28 mouse cellular contexts compared by ENCODE assay signal in the genomic region with DNA sequence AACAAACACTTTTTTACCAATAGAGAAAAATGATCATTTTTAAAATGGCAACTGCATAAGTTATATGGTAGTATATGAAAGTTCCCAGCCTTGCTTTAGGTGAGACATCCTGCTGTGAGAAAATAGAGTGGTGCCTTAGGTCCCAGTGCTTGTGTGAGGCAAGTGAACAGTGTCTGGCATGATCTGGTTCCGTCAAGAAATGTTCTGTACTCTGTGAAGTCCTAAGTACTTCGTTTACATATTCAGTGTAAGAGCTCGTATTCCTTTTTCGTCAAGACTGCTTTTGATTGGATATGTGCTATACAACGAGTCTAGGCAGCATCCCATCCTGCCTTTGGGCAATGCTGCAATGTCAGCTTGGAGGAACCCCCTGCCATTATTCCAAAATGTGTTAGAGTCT. TPM values are rescaled to one million over a fixed set of nuclear protein-coding genes. Genes with fewer than 3 reads are reported as not detected.
DNase-seq lines count a peak whose midpoint lies in the region; ATAC-seq and TF ChIP-seq lines count a peak whose summit lies in the region.
"Had no signal": no experiment of that assay in that cellular context is flagged by ENCODE, and none has a peak within 500 bp of the region (broad histone marks: within the 10 kb centered on the region; RNA-seq: fewer than 3 reads in every experiment).

No protein-coding gene starts in this region.

- DNase-seq in forebrain, postnatal 0 days = no peak
- DNase-seq in heart, embryonic 10.5 days (ENCODE audit: low spot score) = peak; percentile 55
- DNase-seq in neural tube, embryonic 10.5 days (ENCODE audit: extremely low spot score, low spot score) = no peak
- DNase-seq: adrenal gland, adult 8-10 months; adrenal gland, postnatal 25 days; cerebellum, adult 11-12 months; cerebellum, adult 8-10 months; cerebellum, postnatal 14 days; gastrocnemius, adult 2 months; gastrocnemius, postnatal 14 days; heart, adult 18-20 months; heart, postnatal 10 days; heart, postnatal 36 days; kidney, adult 18-20 months had no signal

- H3K36me3 ChIP-seq in forebrain, postnatal 0 days (ENCODE audit: insufficient read depth) = no peaks in the 10 kb centered on the region
- no peaks in the 10 kb centered on the region; the same call in 1 of the 2 replicates for H3K36me3 ChIP-seq in forebrain, embryonic 12.5 days (replicated peaks)
- no peaks in the 10 kb centered on the region for H3K36me3 ChIP-seq in heart, embryonic 10.5 days
- H3K36me3 ChIP-seq in heart, embryonic 11.5 days (ENCODE audit: control insufficient read depth, insufficient read depth, low read length) = peaks cover 2% of the 10 kb centered on the region; the same call in 1 of the 2 replicates
- H3K36me3 ChIP-seq in neural tube, embryonic 13.5 days = peaks cover 3% of the 10 kb centered on the region; the same call in 1 of the 2 replicates
- H3K36me3 ChIP-seq: hindbrain, embryonic 10.5 days had no signal

- ATAC-seq in forebrain, postnatal 0 days = peak; percentile 44
- ATAC-seq in forebrain, embryonic 12.5 days (ENCODE audit: low FRiP score) = no peak
- no peak for ATAC-seq in heart, embryonic 11.5 days (replicated peaks; ENCODE audit: insufficient number of reproducible peaks, low FRiP score, low TSS enrichment)
- no peak for ATAC-seq in neural tube, embryonic 13.5 days (ENCODE audit: low read depth)
- ATAC-seq: activated CD4-positive, CD25-positive, alpha-beta regulatory T cell, adult 4 months; forebrain, embryonic 14.5 days; hindbrain, postnatal 0 days; inflammation-experienced regulatory T-cells, adult 6 months; intestine, embryonic 16.5 days had no signal

- TF ChIP-seq CTCF in forebrain, postnatal 0 days (IDR thresholded peaks at IDR 0.05; ENCODE audit: low read depth) = no peak

- H3K27me3 ChIP-seq in forebrain, postnatal 0 days (ENCODE audit: insufficient read depth, low read length) = no peaks in the 10 kb centered on the region
- no peaks in the 10 kb centered on the region for H3K27me3 ChIP-seq in forebrain, embryonic 12.5 days
- H3K27me3 ChIP-seq in heart, embryonic 10.5 days (ENCODE audit: insufficient read depth, poor library complexity, severe bottlenecking) = no peaks in the 10 kb centered on the region
- no peaks in the 10 kb centered on the region for H3K27me3 ChIP-seq in heart, embryonic 11.5 days (ENCODE audit: control insufficient read depth, insufficient read depth, low read length)
- H3K27me3 ChIP-seq in neural tube, embryonic 13.5 days = no peaks in the 10 kb centered on the region
- H3K27me3 ChIP-seq: heart, embryonic 12.5 days; heart, embryonic 15.5 days had no signal

- H3K4me1 ChIP-seq in forebrain, postnatal 0 days (ENCODE audit: insufficient read depth) = no peaks in the 10 kb centered on the region; the same call in 1 of the 2 replicates
- peaks cover 7% of the 10 kb centered on the region for H3K4me1 ChIP-seq in forebrain, embryonic 12.5 days
- no peaks in the 10 kb centered on the region for H3K4me1 ChIP-seq in heart, embryonic 10.5 days
- H3K4me1 ChIP-seq in heart, embryonic 11.5 days (ENCODE audit: control insufficient read depth, insufficient read depth, low read length) = no peaks in the 10 kb centered on the region
- H3K4me1 ChIP-seq in neural tube, embryonic 13.5 days (replicated peaks) = peaks cover 34% of the 10 kb centered on the region
- H3K4me1 ChIP-seq: heart, embryonic 12.5 days; heart, embryonic 15.5 days; hindbrain, embryonic 10.5 days had no signal

- no peak overlapping the region for H3K4me3 ChIP-seq in forebrain, postnatal 0 days (ENCODE audit: low read depth, low read length)
- no peak overlapping the region for H3K4me3 ChIP-seq in forebrain, embryonic 12.5 days (replicated peaks)
- H3K4me3 ChIP-seq in heart, embryonic 10.5 days = no peak overlapping the region
- no peak overlapping the region for H3K4me3 ChIP-seq in heart, embryonic 11.5 days (ENCODE audit: low read depth, low read length)
- no peak overlapping the region for H3K4me3 ChIP-seq in neural tube, embryonic 13.5 days
- H3K4me3 ChIP-seq: forebrain, embryonic 10.5 days; gastrocnemius, adult 2 months; heart, embryonic 12.5 days; heart, embryonic 15.5 days; hindbrain, embryonic 10.5 days had no signal

- no peak overlapping the region for H3K9ac ChIP-seq in forebrain, postnatal 0 days
- no peak overlapping the region for H3K9ac ChIP-seq in forebrain, embryonic 12.5 days
- no peak overlapping the region for H3K9ac ChIP-seq in heart, embryonic 11.5 days (ENCODE audit: low read depth, low read length)
- H3K9ac ChIP-seq in neural tube, embryonic 13.5 days = no peak overlapping the region
- H3K9ac ChIP-seq: heart, embryonic 12.5 days; heart, embryonic 15.5 days had no signal

- no peak overlapping the region for H3K27ac ChIP-seq in forebrain, postnatal 0 days (ENCODE audit: low read depth, low read length)
- H3K27ac ChIP-seq in forebrain, embryonic 12.5 days = no peak overlapping the region
- H3K27ac ChIP-seq in heart, embryonic 10.5 days = no peak overlapping the region
- no peak overlapping the region for H3K27ac ChIP-seq in heart, embryonic 11.5 days (ENCODE audit: low read depth, low read length)
- peak overlapping the region; percentile 42; the same call in 1 of the 2 replicates for H3K27ac ChIP-seq in neural tube, embryonic 13.5 days (replicated peaks)
- H3K27ac ChIP-seq: forebrain, embryonic 10.5 days; gastrocnemius, adult 2 months; heart, embryonic 15.5 days; hindbrain, embryonic 10.5 days; hindbrain, postnatal 0 days had no signal

- H3K4me2 ChIP-seq in forebrain, postnatal 0 days (ENCODE audit: low read depth) = no peak overlapping the region
- no peak overlapping the region for H3K4me2 ChIP-seq in forebrain, embryonic 12.5 days
- no peak overlapping the region for H3K4me2 ChIP-seq in heart, embryonic 11.5 days
- peak overlapping the region; percentile 38 for H3K4me2 ChIP-seq in neural tube, embryonic 13.5 days
- H3K4me2 ChIP-seq: heart, embryonic 12.5 days; heart, embryonic 15.5 days had no signal

- H3K9me3 ChIP-seq in forebrain, postnatal 0 days (ENCODE audit: low read length) = no peaks in the 10 kb centered on the region
- H3K9me3 ChIP-seq in forebrain, embryonic 12.5 days = no peaks in the 10 kb centered on the region
- H3K9me3 ChIP-seq in heart, embryonic 10.5 days = no peaks in the 10 kb centered on the region
- H3K9me3 ChIP-seq in heart, embryonic 11.5 days (replicated peaks; ENCODE audit: control insufficient read depth, low read length) = no peaks in the 10 kb centered on the region
- H3K9me3 ChIP-seq in neural tube, embryonic 13.5 days = no peaks in the 10 kb centered on the region
- H3K9me3 ChIP-seq: forebrain, embryonic 10.5 days; heart, embryonic 12.5 days; heart, embryonic 15.5 days; hindbrain, embryonic 10.5 days had no signal

- WGBS in forebrain, postnatal 0 days = 44% methylated on average over 5 of the region's 5 CpGs
- 63% methylated on average over 5 of the region's 5 CpGs for WGBS in forebrain, embryonic 12.5 days
- WGBS in heart, embryonic 10.5 days = 77% methylated on average over 5 of the region's 5 CpGs
- WGBS in heart, embryonic 11.5 days (ENCODE audit: insufficient replicate concordance) = 70% methylated on average over 5 of the region's 5 CpGs
- WGBS in neural tube, embryonic 13.5 days = 74% methylated on average over 5 of the region's 5 CpGs

RNA-seq across cellular contexts. Expression of a gene that starts 51.1 kb away (rescaled TPM):
- total RNA-seq in forebrain, postnatal 0 days (2014; rRNA removed) = 1.5 and 2.6 TPM in 2 replicates
- 4.6 and 5.3 TPM in 2 replicates for polyA plus RNA-seq in forebrain, postnatal 0 days (2015; fragmentation: Nextera tagmentation; extraction: Ambion mirVana)
- polyA plus RNA-seq in forebrain, embryonic 12.5 days (2016; fragmentation: Nextera tagmentation; extraction: Ambion mirVana) = 3.7 and 4.3 TPM in 2 replicates
- 0.13 TPM in 1 of 2 replicates, not detected in the other for polyA plus RNA-seq in heart, embryonic 10.5 days (2016; fragmentation: Nextera tagmentation; extraction: Ambion mirVana)
- polyA plus RNA-seq in heart, embryonic 11.5 days (2014; fragmentation: Nextera tagmentation; extraction: Ambion mirVana) = 0.30 and 0.70 TPM in 2 replicates
- polyA plus RNA-seq in neural tube, embryonic 13.5 days (2015; fragmentation: Nextera tagmentation; extraction: Ambion mirVana) = 309 TPM in 2 replicates
- total RNA-seq: adrenal gland, postnatal 25 days; ES-E14; gastrocnemius, adult 2 months; gastrocnemius, postnatal 14 days; gastrocnemius, postnatal 4 days; heart, adult 18-20 months; heart, postnatal 10 days; heart, postnatal 36 days had no signal
- polyA plus RNA-seq: activated CD4-positive, CD25-positive, alpha-beta regulatory T cell, adult 4 months; heart, embryonic 15.5 days; inflammation-experienced regulatory T-cells, adult 6 months; intestine, embryonic 16.5 days had no signal

Comparison
In these comparisons a context has a peak if more than half of its experiments do, and no peak if none do; other contexts are left out.
1. RNA of a gene that starts 51.1 kb away (polyA plus RNA-seq): 309 TPM in neural tube, embryonic 13.5 days; 4.6 to 5.3 TPM in forebrain, postnatal 0 days, 3.7 to 4.3 TPM in forebrain, embryonic 12.5 days, 0.30 to 0.70 TPM in heart, embryonic 11.5 days and 0.13 TPM in heart, embryonic 10.5 days; every median in the first group is over 10 times any median in the second.